Mouse (Mus musculus) hindbrain, postnatal 0 days (tissue): ENCODE data around the gene Mospd2. TPM values are rescaled to one million over a fixed set of nuclear protein-coding genes. Genes with fewer than 3 reads are reported as not detected.

ENCODE experiments used
- ATAC-seq: fragments of 200-750 bp; cut with Nextera tagmentation; 2 replicates; pipeline ENCODE4 v1.8.0; 2017; ENCODE audit warnings: mild to moderate bottlenecking, moderate TSS enrichment, moderate library complexity
- DNase-seq: peaks from one replicate; pipeline ENCODE4 v3.0.0-alpha.2; 2015; ENCODE audit warnings: low spot score
- H3K27ac ChIP-seq: fragments of 300-500 bp; sonication (generic); 2 replicates; pipeline ENCODE4 v1.5.1; 2014; ENCODE audit warnings: mild to moderate bottlenecking
- H3K27me3 ChIP-seq: fragments of 300-500 bp; sonication (generic); 2 replicates; pipeline ENCODE4 v1.6.1; 2014; ENCODE audit warnings: low read length, mixed read lengths; ENCODE audit not compliant: insufficient read depth
- H3K36me3 ChIP-seq: fragments of 300-500 bp; sonication (generic); 2 replicates; pipeline ENCODE4 v1.6.1; 2014; ENCODE audit warnings: low read length, mixed read lengths; ENCODE audit not compliant: insufficient read depth
- H3K4me1 ChIP-seq: fragments of 300-500 bp; sonication (generic); 2 replicates; pipeline ENCODE4 v1.6.1; 2014; ENCODE audit warnings: antibody characterized with exemption, low read length, mixed read lengths; ENCODE audit not compliant: insufficient read depth
- H3K4me2 ChIP-seq: fragments of 300-500 bp; sonication (generic); 2 replicates; pipeline ENCODE4 v1.6.1; 2014; ENCODE audit warnings: low read depth, mild to moderate bottlenecking, low read length, moderate library complexity, mixed read lengths
- H3K4me3 ChIP-seq: fragments of 300-500 bp; sonication (generic); 2 replicates; pipeline ENCODE4 v1.5.1; 2014; ENCODE audit warnings: low read length
- H3K9ac ChIP-seq: fragments of 300-500 bp; sonication (generic); replicated peaks from 2 replicates; pipeline ENCODE4 v1.6.1; 2014; ENCODE audit warnings: mild to moderate bottlenecking, low read length, moderate library complexity, mixed read lengths
- H3K9me3 ChIP-seq: fragments of 300-500 bp; sonication (generic); 2 replicates; pipeline ENCODE4 v1.6.1; 2016; ENCODE audit warnings: low read length, mixed read lengths
- CTCF ChIP-seq: IDR thresholded peaks from 2 replicates; pipeline ENCODE4 v1.5.1; 2016; ENCODE audit warnings: antibody characterized with exemption, control low read depth, low read depth
- WGBS: fragments of 180-500 bp; shearing (Covaris S2); extraction: QIAGEN DNeasy Blood & Tissue Kit; methylation state at CpG from one replicate; pipeline ENCODE4 v1.1.7; 2014; 5-methylcytosine and 5-hydroxymethylcytosine counted together
- polyA plus RNA-seq: library from polyadenylated mRNA; unstranded; fragments of >200 nt; fragmentation: Nextera tagmentation; extraction: Ambion mirVana; gene quantifications from 2 replicates; pipeline ENCODE4 v1.2.1, GENCODE M21; 2015
- total RNA-seq: library from RNA; depleted of rRNA; stranded (reverse); fragments of >200 nt; gene quantifications from 2 replicates; pipeline ENCODE4 v1.2.3, GENCODE M21; 2014

The Mospd2 gene
- total and polyA plus RNA-seq, 2 experiments from 2014 or later: 12.8 to 18.6 TPM

DNA sequence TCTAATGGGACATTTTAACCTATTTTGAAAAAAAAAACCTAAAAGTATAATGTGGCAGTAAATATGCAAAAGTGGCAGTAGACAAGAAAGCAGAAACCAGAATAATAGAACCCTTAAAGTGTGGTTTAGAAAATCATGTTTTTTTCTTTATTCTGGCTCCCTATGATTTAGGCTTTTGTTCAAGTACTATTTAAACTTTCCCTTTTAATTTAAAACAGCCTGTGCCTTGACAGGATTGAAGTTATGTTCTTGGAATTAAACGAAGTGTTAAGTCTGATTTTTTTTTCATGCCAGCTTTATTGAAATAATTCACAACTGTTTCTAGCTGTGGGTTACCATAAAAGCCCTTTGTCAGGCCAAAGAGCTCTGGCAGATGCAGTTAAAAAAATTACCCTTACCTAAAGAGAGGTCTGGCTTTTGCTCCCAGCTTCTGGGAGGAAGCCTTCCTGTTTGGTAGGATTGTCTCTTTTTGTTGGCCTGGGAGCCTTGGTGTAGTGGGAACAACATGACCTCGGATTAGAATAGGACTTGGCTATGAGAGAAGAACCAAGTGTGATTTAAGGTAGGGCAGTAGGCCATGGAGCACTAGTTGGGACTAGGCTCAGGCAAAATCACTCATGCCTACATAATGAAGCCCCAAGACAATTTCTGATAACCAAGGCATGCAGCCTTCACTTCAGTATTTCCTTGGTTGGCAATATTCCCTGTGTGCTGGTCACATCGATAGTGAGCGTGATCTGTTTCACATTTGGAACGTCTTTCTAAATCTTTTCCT lies 27.4 kb downstream of the Mospd2 start:
- no peak for DNase-seq

DNA sequence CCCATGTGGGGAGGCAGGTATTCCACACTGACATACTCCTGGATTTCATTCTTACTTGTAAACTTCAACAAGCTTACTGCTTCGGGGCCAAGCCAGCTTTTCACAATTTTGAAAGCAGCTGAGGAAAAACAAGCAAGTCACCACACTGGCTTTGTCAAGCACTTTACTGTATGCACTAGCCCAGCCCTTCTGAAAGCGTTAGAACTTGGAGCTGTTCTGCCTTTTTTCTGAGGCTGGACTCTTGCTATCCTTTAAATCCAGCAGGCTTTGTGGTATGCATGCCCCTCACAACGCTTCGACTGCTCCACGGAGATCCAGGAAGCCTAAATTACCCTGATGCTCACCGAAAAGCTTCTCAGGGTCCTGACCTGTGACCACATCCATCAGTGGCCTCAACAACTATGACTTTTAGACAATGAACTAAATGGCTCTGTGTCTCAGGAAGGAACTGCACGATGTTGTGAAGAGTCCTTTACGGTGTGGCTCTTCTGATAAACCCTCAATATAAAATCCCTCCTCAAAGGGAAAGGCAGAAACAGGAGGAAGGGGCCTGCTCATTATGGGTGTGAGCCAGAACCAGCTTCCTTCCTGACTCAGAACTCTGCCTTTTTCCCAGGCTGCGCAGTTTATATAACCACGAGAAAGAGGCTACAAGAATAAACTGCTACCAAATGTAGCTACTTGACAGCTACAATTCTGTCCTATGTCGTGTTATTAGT lies 28.2 kb downstream of the Mospd2 start:
- Histone ChIP-seq H3K4me2 (no peak overlapping the region), H3K27me3 (no peaks in the 10 kb centered on the region), H3K9me3 (no peaks in the 10 kb centered on the region), H3K36me3 (no peaks in the 10 kb centered on the region), H3K27ac (no peak overlapping the region), H3K4me3 (no peak overlapping the region), H3K9ac (no peak overlapping the region), H3K4me1 (no peaks in the 10 kb centered on the region)
- no peak for TF ChIP-seq CTCF
- DNase-seq (no peak), ATAC-seq (no peak)
- WGBS: 66% methylated on average over 11 of the region's 11 CpGs

More for the DNA sequence above, 27.4 kb downstream of the Mospd2 start:
- TF ChIP-seq CTCF: no peak
- Histone ChIP-seq H3K27ac (no peak overlapping the region), H3K27me3 (no peaks in the 10 kb centered on the region), H3K36me3 (no peaks in the 10 kb centered on the region), H3K9ac (no peak overlapping the region), H3K4me2 (no peak overlapping the region), H3K9me3 (no peaks in the 10 kb centered on the region), H3K4me3 (no peak overlapping the region), H3K4me1 (no peaks in the 10 kb centered on the region)
- ATAC-seq: no peak
- WGBS: 79% methylated on average over 5 of the region's 5 CpGs

DNA sequence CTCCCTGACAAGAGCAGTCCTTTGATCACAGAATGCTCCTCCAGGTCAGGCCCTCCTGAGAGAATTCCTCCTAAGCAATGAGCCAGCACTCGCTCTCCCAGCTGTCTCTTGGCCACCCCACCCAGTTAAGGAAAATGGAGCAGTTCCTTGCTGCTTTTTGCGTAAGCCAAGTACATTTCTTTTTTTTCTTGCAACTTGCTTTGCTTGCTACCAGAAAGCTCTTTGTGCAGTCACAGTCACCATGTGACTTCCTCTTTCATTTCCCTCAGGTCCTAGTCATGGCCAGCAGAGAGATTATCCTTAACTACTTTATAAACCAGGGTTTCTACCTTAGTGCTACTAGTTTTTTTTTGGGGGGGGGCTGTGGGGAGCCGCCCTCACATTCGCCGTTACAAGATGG lies 38.6 kb downstream of the Mospd2 start:
- Histone ChIP-seq H3K4me1 (no peaks in the 10 kb centered on the region), H3K36me3 (no peaks in the 10 kb centered on the region), H3K9ac (no peak overlapping the region), H3K4me2 (no peak overlapping the region), H3K27me3 (no peaks in the 10 kb centered on the region), H3K9me3 (no peaks in the 10 kb centered on the region), H3K4me3 (no peak overlapping the region), H3K27ac (no peak overlapping the region)
- ATAC-seq (no peak), DNase-seq (no peak)
- no peak for TF ChIP-seq CTCF
- 97% methylated on average over 5 of the region's 5 CpGs for WGBS

DNA sequence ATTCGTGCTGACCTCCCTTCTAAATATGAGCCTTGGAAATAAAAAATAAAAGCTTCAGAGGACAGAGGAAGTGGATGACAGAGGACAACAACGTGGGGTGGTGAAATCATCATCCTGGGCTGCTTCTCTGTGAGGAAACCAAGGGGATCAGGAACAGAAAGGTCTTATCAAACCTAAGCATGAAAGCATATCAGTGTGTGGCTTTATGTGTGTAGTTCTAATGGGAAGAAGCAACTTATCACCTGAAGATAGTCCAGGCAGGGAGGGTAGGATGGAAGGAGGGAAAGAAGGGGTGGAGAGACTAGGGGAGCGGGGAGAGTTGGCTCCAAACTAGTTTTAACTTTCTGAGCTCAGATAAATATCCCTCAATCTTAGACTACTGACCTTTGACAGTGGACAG lies 67.2 kb downstream of the Mospd2 start:
- Histone ChIP-seq H3K4me2 (no peak overlapping the region), H3K9me3 (no peaks in the 10 kb centered on the region), H3K9ac (no peak overlapping the region), H3K4me3 (no peak overlapping the region), H3K27ac (no peak overlapping the region), H3K4me1 (no peaks in the 10 kb centered on the region), H3K27me3 (no peaks in the 10 kb centered on the region), H3K36me3 (no peaks in the 10 kb centered on the region)
- TF ChIP-seq CTCF: no peak
- no peak for DNase-seq
- WGBS: 63% methylated on average over 3 of the region's 3 CpGs
- ATAC-seq: no peak

DNA sequence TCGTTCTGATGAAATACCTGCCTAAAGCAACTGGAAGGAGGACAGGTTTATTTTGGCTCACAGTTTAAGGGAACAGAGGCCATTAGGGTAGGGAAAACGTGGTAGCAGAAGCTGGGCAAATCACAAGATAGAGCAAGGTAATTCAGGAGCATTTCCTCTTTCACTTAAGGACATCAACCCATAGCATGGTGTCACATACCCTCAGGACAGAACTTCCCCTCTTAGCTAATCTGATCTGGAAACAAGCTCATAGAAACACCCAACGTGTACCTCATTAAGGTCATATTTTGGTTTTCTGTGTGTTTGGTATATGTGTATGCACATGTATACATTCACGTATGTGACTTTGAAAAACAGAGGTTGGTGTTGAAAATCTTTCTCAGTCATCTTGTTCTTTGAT lies 68.0 kb downstream of the Mospd2 start:
- Histone ChIP-seq H3K9me3 (no peaks in the 10 kb centered on the region), H3K9ac (no peak overlapping the region), H3K4me2 (no peak overlapping the region), H3K27me3 (no peaks in the 10 kb centered on the region), H3K4me3 (no peak overlapping the region), H3K36me3 (no peaks in the 10 kb centered on the region), H3K27ac (no peak overlapping the region), H3K4me1 (no peaks in the 10 kb centered on the region)
- TF ChIP-seq CTCF: no peak
- DNase-seq (no peak), ATAC-seq (no peak)
- 79% methylated on average over 4 of the region's 4 CpGs for WGBS

DNA sequence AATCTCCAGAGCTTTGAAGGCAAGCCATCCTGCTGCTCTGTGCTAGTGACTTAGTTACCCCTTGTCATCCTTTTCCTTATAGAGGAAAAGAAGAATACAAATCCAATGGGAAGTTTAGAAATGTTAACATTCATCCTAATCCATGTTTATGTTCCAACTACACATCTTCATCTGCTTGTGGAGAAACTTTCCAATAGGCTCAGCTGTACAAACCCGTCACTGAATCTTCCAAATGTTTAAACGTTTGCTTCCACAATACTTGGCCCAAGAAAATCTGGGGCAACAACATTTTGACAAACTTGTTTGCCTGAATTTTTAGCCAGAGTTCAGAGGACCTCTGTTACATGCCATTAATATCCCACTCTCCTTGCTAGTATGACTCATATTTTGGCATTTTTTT lies 78.3 kb downstream of the Mospd2 start:
- no peaks in the 10 kb centered on the region for H3K9me3 ChIP-seq

DNA sequence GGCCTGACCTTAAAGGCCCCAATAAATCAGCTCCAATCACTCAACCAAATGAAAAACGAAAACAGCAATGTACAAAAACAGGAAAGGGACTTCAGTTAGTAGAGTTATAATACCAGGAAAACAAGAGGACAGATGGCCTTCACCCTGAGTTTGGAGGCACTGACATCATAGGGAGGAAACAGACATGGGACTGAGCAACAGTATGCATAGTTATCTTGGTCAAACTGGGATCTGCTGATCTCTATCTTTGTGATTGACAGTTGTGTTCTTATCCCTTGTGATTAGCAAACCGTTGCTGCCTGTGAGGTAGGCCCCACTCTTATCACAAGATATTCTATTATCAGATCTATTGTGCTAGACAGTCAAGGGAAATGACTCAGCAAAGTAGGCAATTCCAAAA lies 80.4 kb downstream of the Mospd2 start:
- H3K27me3 ChIP-seq: no peaks in the 10 kb centered on the region
- no peak overlapping the region for H3K4me3 ChIP-seq
- ATAC-seq (no peak), DNase-seq (no peak)
- H3K9ac ChIP-seq: no peak overlapping the region
- H3K27ac ChIP-seq: no peak overlapping the region
- no peaks in the 10 kb centered on the region for H3K4me1 ChIP-seq
- H3K4me2 ChIP-seq: no peak overlapping the region
- 74% methylated on average over 2 of the region's 2 CpGs for WGBS
- no peaks in the 10 kb centered on the region for H3K9me3 ChIP-seq
- TF ChIP-seq CTCF: no peak
- no peaks in the 10 kb centered on the region for H3K36me3 ChIP-seq

More for the DNA sequence above, 78.3 kb downstream of the Mospd2 start:
- no peak for DNase-seq
- Histone ChIP-seq H3K4me1 (no peaks in the 10 kb centered on the region), H3K27ac (no peak overlapping the region), H3K4me2 (no peak overlapping the region), H3K36me3 (no peaks in the 10 kb centered on the region), H3K9ac (no peak overlapping the region), H3K4me3 (no peak overlapping the region), H3K27me3 (no peaks in the 10 kb centered on the region)
- no peak for ATAC-seq
- WGBS: 64% methylated on average over 2 of the region's 2 CpGs
- no peak for TF ChIP-seq CTCF
